Mouse (Mus musculus): ENCODE data around the gene Gm9913. TPM values are rescaled to one million over a fixed set of nuclear protein-coding genes. Genes with fewer than 3 reads are reported as not detected.

Gene Gm9913
- polyA plus RNA-seq, 1 experiment from 2014 or later, result 0.34 TPM

DNA sequence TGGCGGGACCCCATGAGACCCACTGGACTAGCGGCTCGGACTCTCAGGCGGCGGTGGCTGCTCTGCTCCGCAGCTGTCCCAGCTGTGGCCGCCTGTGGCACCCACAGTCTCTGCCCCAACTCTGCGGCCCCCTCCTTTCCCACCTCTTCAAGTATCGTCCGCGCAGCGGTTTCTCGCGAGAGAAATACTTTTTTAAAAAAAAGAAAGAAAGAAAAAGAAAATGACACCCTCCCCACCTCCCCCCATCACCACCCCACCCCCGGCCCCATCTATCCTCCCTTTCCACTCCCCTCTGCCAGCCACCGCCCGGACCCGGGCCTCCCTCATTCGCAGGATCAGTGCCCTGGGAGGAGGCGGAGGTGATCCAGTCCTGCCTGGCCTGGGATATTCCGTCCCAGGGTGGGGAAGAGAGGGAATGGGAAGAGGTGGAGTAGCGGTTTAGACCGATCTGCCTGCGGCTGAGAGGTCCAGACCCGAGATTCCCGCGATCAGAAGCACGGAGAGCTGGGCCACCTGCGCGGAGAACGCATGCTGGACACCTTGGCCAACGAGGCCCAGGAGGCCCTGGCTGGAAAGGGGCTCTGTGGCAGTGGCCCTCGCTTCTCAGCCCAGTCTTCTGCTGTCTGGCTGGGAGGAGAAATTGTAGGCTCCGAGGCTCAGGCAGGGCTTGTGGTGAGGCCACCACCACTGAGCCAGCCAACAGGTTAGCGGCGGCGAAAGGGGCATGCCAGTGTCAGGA, 1.6 kb downstream of the Gm9913 start:
- no peaks in the 10 kb centered on the region for H3K9me3 ChIP-seq (replicated peaks)
- H3K27ac ChIP-seq, result peak overlapping the region; percentile 68
- H3K4me1 ChIP-seq, result peaks cover 15% of the 10 kb centered on the region
- peak; percentile 87 for ATAC-seq (ENCODE audit: low FRiP score)
- H3K36me3 ChIP-seq, result no peaks in the 10 kb centered on the region
- WGBS, result 2% methylated on average over 37 of the region's 37 CpGs
- peaks cover 12% of the 10 kb centered on the region for H3K27me3 ChIP-seq
- peak overlapping the region; percentile 70 for H3K4me3 ChIP-seq
- peak overlapping the region; percentile 96 for H3K4me2 ChIP-seq (replicated peaks)
- peak overlapping the region; percentile 74 for H3K9ac ChIP-seq

DNA sequence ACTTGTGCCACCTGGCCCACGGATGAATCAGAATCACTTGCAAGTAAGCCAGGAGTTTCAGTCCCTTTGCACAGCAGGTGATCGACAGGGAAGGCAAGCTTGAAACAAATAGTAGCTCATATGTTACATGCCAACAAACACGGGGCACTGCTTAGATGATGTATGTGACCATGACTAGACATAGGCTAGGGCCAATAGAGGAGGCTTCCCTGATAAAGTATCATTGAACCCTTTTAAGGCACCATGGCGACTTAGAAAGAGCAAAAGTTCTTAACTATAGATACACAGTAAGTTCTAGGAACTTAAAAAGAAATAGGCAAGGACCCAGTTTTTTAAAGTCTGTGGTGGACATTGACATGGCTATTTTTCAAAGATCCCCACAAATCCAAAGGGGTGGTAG, 3.0 kb downstream of the Gm9913 start, which contains the start of gene Fbn1:
Gene Fbn1 (minus strand): TSS at position 101 of the 400 bp plus-strand sequence.
- peaks cover 12% of the 10 kb centered on the region for H3K27me3 ChIP-seq
- peak within 1 kb of the TSS; percentile 96 for H3K4me2 ChIP-seq (replicated peaks)
- no peak for ATAC-seq (ENCODE audit: low FRiP score)
- H3K4me1 ChIP-seq, result peaks cover 15% of the 10 kb centered on the region
- H3K9me3 ChIP-seq (replicated peaks), result no peaks in the 10 kb centered on the region
- 82% methylated on average over 4 of the region's 4 CpGs for WGBS
- peak within 1 kb of the TSS; percentile 74; the same call in 1 of the 2 replicates for H3K9ac ChIP-seq
- H3K27ac ChIP-seq, result no peak within 1 kb of the TSS; the same call in 1 of the 2 replicates
- no peaks in the 10 kb centered on the region for H3K36me3 ChIP-seq
- peak within 1 kb of the TSS; percentile 70 for H3K4me3 ChIP-seq

DNA sequence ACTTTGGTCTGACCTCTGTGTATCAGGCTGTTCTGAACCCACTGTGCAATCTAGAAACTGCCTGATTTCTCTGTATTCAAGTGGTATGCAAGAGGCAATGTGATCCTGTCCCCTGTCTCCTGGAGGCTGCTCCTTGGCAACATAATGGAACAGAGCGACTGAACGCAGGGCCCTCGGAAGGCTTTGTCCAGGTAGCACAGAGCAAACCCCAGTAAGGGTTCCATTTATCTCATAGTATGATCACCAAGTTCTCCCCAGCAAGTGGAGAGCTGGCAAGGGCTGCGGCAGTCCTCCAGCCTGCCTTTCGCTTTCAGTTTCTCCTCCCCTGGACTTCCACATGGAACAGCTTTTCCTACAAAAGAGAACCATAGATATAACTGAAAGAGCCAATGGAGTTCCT, 3.5 kb downstream of the Gm9913 start:
- no peak overlapping the region for H3K27ac ChIP-seq
- H3K27me3 ChIP-seq, result peaks cover 12% of the 10 kb centered on the region
- 95% methylated on average over 5 of the region's 5 CpGs for WGBS
- H3K9ac ChIP-seq, result no peak overlapping the region
- no peak overlapping the region for H3K4me3 ChIP-seq
- H3K4me2 ChIP-seq (replicated peaks), result no peak overlapping the region
- no peaks in the 10 kb centered on the region for H3K9me3 ChIP-seq (replicated peaks)
- H3K4me1 ChIP-seq, result peaks cover 15% of the 10 kb centered on the region
- H3K36me3 ChIP-seq, result no peaks in the 10 kb centered on the region
- ATAC-seq (ENCODE audit: low FRiP score), result no peak

DNA sequence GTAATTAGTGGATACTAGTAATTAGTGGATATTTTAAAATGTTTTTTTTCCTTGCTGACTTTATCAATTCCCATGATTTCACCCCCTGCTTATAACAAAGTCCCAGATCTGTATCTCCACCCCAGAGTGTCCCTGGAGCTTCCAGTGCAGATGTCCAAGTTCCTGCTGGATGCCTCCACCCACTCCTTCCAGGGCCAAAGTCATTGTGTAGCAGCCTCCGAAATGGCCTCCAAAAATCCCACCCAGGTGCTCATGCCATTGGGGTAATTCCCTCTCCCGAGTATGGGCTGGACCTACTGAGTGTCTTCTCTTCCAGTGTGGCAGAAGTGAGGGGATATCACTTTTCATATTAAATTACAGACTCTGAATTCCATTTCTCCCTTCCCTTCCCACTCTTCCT, 5.9 kb downstream of the Gm9913 start:
- no peak overlapping the region for H3K9ac ChIP-seq
- peaks cover 7% of the 10 kb centered on the region for H3K4me1 ChIP-seq
- no peak overlapping the region for H3K4me2 ChIP-seq (replicated peaks)
- H3K27ac ChIP-seq, result no peak overlapping the region
- no peaks in the 10 kb centered on the region for H3K36me3 ChIP-seq
- WGBS, result 82% methylated on average over 2 of the region's 2 CpGs
- H3K9me3 ChIP-seq (replicated peaks), result no peaks in the 10 kb centered on the region
- no peak for ATAC-seq (ENCODE audit: low FRiP score)
- H3K27me3 ChIP-seq, result peaks cover 12% of the 10 kb centered on the region
- no peak overlapping the region for H3K4me3 ChIP-seq

DNA sequence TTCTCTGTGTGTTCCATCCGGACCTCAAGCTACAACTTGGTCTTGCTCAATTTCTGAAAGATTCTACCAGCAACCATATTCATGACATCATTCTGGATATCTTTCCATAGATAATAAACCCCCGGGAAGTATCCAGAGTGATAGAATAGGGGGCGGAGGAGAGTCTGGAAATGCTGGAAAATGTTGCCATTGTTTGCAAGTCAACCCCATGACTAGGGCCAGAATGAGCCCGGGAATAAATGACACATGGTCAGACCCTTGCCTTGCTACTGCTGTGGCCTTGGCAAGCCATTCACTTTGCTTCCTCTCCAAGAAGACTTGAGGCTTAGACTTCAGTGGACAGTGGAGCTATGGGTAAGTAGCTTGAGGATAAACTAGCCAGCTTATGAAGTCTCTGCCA, 7.0 kb downstream of the Gm9913 start:
- H3K36me3 ChIP-seq, result no peaks in the 10 kb centered on the region
- H3K4me3 ChIP-seq, result no peak overlapping the region
- no peak overlapping the region for H3K4me2 ChIP-seq (replicated peaks)
- H3K27me3 ChIP-seq, result peaks cover 12% of the 10 kb centered on the region
- no peak for ATAC-seq (ENCODE audit: low FRiP score)
- H3K27ac ChIP-seq, result no peak overlapping the region
- H3K9ac ChIP-seq, result no peak overlapping the region
- WGBS, result 74% methylated on average over 4 of the region's 4 CpGs
- peaks cover 6% of the 10 kb centered on the region for H3K4me1 ChIP-seq
- no peaks in the 10 kb centered on the region for H3K9me3 ChIP-seq (replicated peaks)

DNA sequence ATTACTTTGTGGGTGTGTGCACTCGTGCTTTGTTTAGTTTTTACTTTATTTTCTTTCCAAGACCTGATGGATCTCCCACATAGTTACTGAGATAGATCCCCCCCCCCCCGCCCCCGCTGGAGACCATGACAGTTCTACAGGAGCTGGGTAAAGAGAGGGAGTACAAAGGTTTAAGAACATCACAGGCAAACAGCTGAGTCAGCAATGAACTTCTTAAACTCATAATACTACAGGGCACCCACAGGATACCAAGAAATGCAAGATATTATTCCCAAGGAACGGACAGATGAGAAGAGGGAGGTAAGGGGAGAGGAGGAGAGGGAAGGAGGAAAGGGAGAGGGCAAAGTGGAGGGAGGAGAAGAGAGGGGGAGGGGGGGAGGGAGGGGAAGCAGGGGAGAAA, 7.7 kb downstream of the Gm9913 start:
- H3K27ac ChIP-seq, result no peak overlapping the region
- H3K9me3 ChIP-seq (replicated peaks), result no peaks in the 10 kb centered on the region
- H3K9ac ChIP-seq, result no peak overlapping the region
- H3K36me3 ChIP-seq, result no peaks in the 10 kb centered on the region
- WGBS, result 80% methylated on average over 4 of the region's 4 CpGs
- ATAC-seq (ENCODE audit: low FRiP score), result no peak
- H3K27me3 ChIP-seq, result peaks cover 11% of the 10 kb centered on the region
- 0 out of 2 replicates have a peak, but pooled peaks cover 4% of the 10 kb centered on the region for H3K4me1 ChIP-seq
- no peak overlapping the region for H3K4me3 ChIP-seq
- no peak overlapping the region for H3K4me2 ChIP-seq (replicated peaks)

DNA sequence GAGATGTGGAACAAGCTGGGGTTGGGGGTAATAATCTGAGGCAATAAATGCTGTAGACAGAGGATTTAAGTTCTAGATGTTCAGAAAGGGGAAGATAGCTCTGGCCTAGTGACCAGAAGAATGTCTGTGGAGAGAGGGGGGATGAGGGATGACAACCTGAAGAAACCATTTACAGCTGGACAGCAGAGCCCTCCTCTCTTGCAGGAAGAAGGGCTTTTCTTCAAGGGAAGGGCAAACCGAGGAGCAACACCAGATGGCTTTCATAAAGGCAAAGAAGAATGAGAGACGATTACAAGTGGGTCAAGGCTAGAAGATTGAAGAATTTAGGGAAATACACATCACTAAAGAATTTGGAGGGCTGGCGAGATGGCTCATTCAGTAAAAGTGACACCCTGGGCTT, 9.5 kb downstream of the Gm9913 start:
- Histone ChIP-seq H3K27me3 (no peaks in the 10 kb centered on the region), H3K9me3 (replicated peaks) (no peaks in the 10 kb centered on the region), H3K4me3 (no peak overlapping the region), H3K4me2 (replicated peaks) (no peak overlapping the region), H3K27ac (no peak overlapping the region), H3K4me1 (0 out of 2 replicates have a peak, but pooled peaks cover 4% of the 10 kb centered on the region), H3K9ac (no peak overlapping the region), H3K36me3 (no peaks in the 10 kb centered on the region)
- WGBS, result 80% methylated on average over 3 of the region's 3 CpGs
- ATAC-seq (ENCODE audit: low FRiP score), result no peak

DNA sequence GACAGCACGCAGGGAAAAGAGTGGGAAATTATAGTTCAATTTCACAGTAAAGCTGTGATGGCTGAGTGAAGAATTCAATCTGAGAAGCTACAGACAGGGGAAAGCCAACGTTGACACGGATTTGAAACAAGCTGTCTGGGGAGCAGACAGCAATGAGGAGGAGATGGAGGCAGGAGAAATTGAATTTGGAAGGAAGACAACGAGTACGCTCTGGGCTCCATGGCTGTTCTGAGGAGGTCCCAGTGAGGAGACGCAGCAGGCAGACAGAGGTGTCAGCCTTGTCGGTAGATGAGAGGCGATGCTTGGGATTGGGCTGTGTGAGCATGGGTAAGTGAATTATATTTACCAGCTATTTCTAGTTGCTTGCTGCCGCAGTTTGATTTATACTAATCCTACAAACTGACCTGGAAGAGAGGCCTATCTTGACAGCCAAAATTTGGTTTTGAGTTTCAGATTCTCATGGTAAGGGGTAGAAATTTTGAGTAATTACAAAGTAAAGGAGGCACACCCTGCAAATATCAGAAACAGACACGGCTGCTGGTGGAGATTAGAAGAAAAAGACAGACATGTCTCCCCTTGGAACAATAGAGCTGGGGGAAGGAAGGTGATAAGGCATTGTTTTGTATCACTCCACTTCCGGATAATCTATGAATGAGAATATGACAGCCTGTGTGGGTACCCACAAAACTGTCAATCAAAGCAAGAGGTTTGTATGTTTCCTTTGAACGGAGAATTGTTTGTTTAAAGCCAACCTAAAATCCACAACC, 10.6 kb downstream of the Gm9913 start:
- Histone ChIP-seq H3K27me3 (no peaks in the 10 kb centered on the region), H3K9me3 (replicated peaks) (no peaks in the 10 kb centered on the region), H3K4me1 (0 out of 2 replicates have a peak, but pooled peaks cover 4% of the 10 kb centered on the region), H3K4me2 (replicated peaks) (no peak overlapping the region), H3K4me3 (no peak overlapping the region), H3K9ac (no peak overlapping the region), H3K27ac (no peak overlapping the region), H3K36me3 (no peaks in the 10 kb centered on the region)
- 76% methylated on average over 12 of the region's 12 CpGs for WGBS
- no peak for ATAC-seq (ENCODE audit: low FRiP score)

DNA sequence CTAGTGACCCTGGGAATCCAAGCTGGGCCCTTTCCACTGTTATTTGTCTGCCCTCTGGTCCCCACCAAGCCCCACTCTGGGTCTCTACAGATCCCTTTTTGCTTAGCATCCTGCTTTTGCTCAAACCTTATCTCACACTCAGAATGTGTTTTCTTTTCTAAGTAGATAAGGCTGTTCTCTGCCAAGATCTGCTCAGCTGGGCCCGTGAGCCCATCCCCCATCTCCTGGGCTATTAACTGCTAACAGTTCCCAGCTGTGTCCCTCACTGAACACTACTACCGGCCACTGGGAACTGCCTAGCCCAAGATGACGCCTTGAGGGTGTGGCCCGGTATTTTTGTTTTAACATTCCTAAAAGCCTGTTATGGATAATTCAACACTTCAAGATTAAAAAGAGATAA, 11.7 kb downstream of the Gm9913 start:
- Histone ChIP-seq H3K9ac (no peak overlapping the region), H3K27ac (peak overlapping the region; percentile 35; the same call in 1 of the 2 replicates), H3K36me3 (no peaks in the 10 kb centered on the region), H3K27me3 (no peaks in the 10 kb centered on the region), H3K9me3 (replicated peaks) (no peaks in the 10 kb centered on the region), H3K4me1 (0 out of 2 replicates have a peak, but pooled peaks cover 4% of the 10 kb centered on the region), H3K4me3 (no peak overlapping the region), H3K4me2 (replicated peaks) (no peak overlapping the region)
- 29% methylated on average over 4 of the region's 4 CpGs for WGBS
- ATAC-seq (ENCODE audit: low FRiP score), result peak; percentile 80

DNA sequence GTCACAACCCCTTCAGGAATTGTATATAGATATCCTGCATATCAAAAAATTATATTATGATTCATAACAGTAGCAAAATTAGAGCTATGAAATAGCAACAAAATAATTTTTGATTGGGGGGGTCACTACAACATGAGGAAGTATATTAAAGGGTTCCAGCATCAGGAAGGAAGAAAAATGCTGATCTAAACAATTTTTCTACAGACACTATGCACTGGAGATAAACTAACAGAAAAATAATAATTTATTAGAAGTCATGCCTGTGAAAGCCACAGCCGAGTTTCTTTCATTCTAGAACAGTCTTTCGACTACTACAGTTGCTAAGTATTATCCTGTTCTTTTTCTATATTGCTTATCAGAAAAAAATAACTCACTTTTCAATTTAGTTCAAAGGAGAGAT, 20.6 kb downstream of the Gm9913 start:
- Histone ChIP-seq H3K36me3 (no peaks in the 10 kb centered on the region), H3K27me3 (no peaks in the 10 kb centered on the region), H3K9ac (no peak overlapping the region), H3K4me2 (replicated peaks) (no peak overlapping the region), H3K4me3 (no peak overlapping the region), H3K9me3 (replicated peaks) (no peaks in the 10 kb centered on the region), H3K27ac (no peak overlapping the region), H3K4me1 (no peaks in the 10 kb centered on the region)
- WGBS, result 87% methylated on average over 2 of the region's 2 CpGs
- ATAC-seq (ENCODE audit: low FRiP score), result no peak

DNA sequence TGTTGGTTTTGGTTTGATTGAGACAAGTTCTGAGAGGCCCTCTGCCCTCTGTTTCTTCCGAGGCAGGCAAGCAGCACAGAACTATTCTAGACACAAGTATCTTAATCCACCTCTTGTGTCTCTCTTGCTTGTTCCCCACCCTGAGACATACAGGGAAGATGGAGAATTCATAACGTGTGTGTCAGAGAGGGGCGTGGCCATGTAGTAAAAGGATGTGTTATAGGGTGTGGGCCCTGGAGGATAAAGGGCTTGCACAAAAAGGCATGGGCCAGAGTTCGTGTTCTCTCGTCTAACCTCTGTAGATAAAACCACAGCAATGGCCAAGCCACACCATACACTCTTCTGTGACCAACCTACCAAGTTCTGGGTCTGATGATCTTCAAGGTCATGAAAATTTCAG, 21.7 kb downstream of the Gm9913 start:
- H3K9me3 ChIP-seq (replicated peaks), result no peaks in the 10 kb centered on the region
- H3K27me3 ChIP-seq, result no peaks in the 10 kb centered on the region
- no peaks in the 10 kb centered on the region for H3K4me1 ChIP-seq
- no peak overlapping the region for H3K4me2 ChIP-seq (replicated peaks)
- no peak overlapping the region for H3K4me3 ChIP-seq
- H3K27ac ChIP-seq, result no peak overlapping the region
- 87% methylated on average over 5 of the region's 5 CpGs for WGBS
- ATAC-seq (ENCODE audit: low FRiP score), result no peak
- no peaks in the 10 kb centered on the region for H3K36me3 ChIP-seq
- no peak overlapping the region for H3K9ac ChIP-seq

DNA sequence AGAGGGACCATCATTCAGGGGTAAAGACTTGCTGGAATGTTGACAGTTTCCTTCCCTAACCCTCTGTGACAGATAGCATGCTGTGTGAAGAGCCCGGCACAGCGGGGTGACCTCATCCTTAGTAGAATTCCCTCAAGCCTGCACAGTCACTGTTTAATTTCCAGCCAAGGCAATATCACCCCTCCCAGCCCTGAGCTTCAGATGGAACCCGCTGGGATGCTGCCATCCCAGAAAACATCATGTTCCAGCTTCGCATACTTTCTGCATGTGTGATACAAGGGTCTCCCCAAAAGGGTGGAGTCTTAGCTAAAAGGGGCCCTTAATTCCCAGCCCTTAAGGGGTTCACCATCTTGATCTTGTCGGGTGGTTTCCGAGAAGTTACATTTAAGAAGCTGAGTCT, 25.8 kb downstream of the Gm9913 start:
- Histone ChIP-seq H3K36me3 (no peaks in the 10 kb centered on the region), H3K27me3 (no peaks in the 10 kb centered on the region), H3K27ac (no peak overlapping the region), H3K4me3 (no peak overlapping the region), H3K4me2 (replicated peaks) (no peak overlapping the region), H3K9me3 (replicated peaks) (no peaks in the 10 kb centered on the region), H3K9ac (no peak overlapping the region), H3K4me1 (no peaks in the 10 kb centered on the region)
- WGBS, result 75% methylated on average over 6 of the region's 6 CpGs
- no peak for ATAC-seq (ENCODE audit: low FRiP score)

All from hindbrain, embryonic 12.5 days (tissue).